Mouse (Mus musculus) lung, postnatal 0 days (tissue): ENCODE data around the gene Gnpnat1. TPM values are rescaled to one million over a fixed set of nuclear protein-coding genes. Genes with fewer than 3 reads are reported as not detected.
"Not testable (repeated sequence)": the region's sequence is repeated elsewhere in the genome, so short reads cannot be mapped to it uniquely, and the experiment has no call there.

ENCODE experiments used
- ATAC-seq: fragments of 200-750 bp; cut with Nextera tagmentation; 2 replicates; pipeline ENCODE4 v1.8.0; 2017; ENCODE audit warnings: moderate library complexity
- DNase-seq: peaks from one replicate; pipeline ENCODE4 v3.0.0-alpha.2; 2016; ENCODE audit warnings: low spot score
- H3K27ac ChIP-seq: fragments of 300-500 bp; sonication (generic); 2 replicates; pipeline ENCODE4 v1.5.1; 2014; ENCODE audit warnings: antibody characterized with exemption, mild to moderate bottlenecking, low read length, mixed read lengths
- H3K27me3 ChIP-seq: fragments of 300-500 bp; sonication (generic); replicated peaks from 2 replicates; pipeline ENCODE4 v1.6.1; 2014; ENCODE audit warnings: low read length, mixed read lengths; ENCODE audit not compliant: insufficient read depth
- H3K36me3 ChIP-seq: fragments of 300-500 bp; sonication (generic); 2 replicates; pipeline ENCODE4 v1.6.1; 2014; ENCODE audit warnings: low read length, mixed read lengths; ENCODE audit not compliant: insufficient read depth
- H3K4me1 ChIP-seq: fragments of 300-500 bp; sonication (generic); 2 replicates; pipeline ENCODE4 v1.6.1; 2014; ENCODE audit warnings: antibody characterized with exemption, low read depth, low read length, mixed read lengths; ENCODE audit not compliant: insufficient read depth
- H3K4me2 ChIP-seq: fragments of 300-500 bp; sonication (generic); replicated peaks from 2 replicates; pipeline ENCODE4 v1.6.1; 2014; ENCODE audit warnings: low read depth, mild to moderate bottlenecking, low read length, moderate library complexity, mixed read lengths
- H3K4me3 ChIP-seq: fragments of 300-500 bp; sonication (generic); 2 replicates; pipeline ENCODE4 v1.5.1; 2014; ENCODE audit warnings: low read depth, low read length
- H3K9ac ChIP-seq: fragments of 300-500 bp; sonication (generic); replicated peaks from 2 replicates; pipeline ENCODE4 v1.6.1; 2014; ENCODE audit warnings: low read depth, mild to moderate bottlenecking
- H3K9me3 ChIP-seq: fragments of 300-500 bp; sonication (generic); 2 replicates; pipeline ENCODE4 v1.6.1; 2016; ENCODE audit warnings: low read length, mixed read lengths
- CTCF ChIP-seq: IDR thresholded peaks from 2 replicates; pipeline ENCODE4 v1.5.1; 2016; ENCODE audit warnings: antibody characterized with exemption, mild to moderate bottlenecking
- EP300 ChIP-seq: IDR thresholded peaks from 2 replicates; pipeline ENCODE4 v1.6.1; 2016; ENCODE audit warnings: antibody characterized with exemption, mild to moderate bottlenecking, control low read depth
- WGBS: fragments of 180-500 bp; shearing (Covaris S2); extraction: QIAGEN DNeasy Blood & Tissue Kit; methylation state at CpG from one replicate; pipeline ENCODE4 v1.1.7; 2014; 5-methylcytosine and 5-hydroxymethylcytosine counted together
- polyA plus RNA-seq: library from polyadenylated mRNA; unstranded; fragments of >200 nt; fragmentation: Nextera tagmentation; extraction: Ambion mirVana; gene quantifications from 2 replicates; pipeline ENCODE4 v1.2.1, GENCODE M21; 2015

Gene Gnpnat1
- 32.2 and 33.9 TPM in 2 replicates for polyA plus RNA-seq

- H3K4me3 ChIP-seq, H3K9ac ChIP-seq, H3K4me1 ChIP-seq, ATAC-seq, H3K9me3 ChIP-seq, H3K27ac ChIP-seq, H3K27me3 ChIP-seq, DNase-seq, H3K4me2 ChIP-seq, H3K36me3 ChIP-seq: not testable (repeated sequence)
- 61% methylated on average over 1 of the region's 3 CpGs for whole genome bisulfite sequencing
Observed at GRCm38 (mm10) chr14:45404813-45405212, at the start of gene Gnpnat1. Gnpnat1 (minus strand) TSS chr14:45404913.

GRCm38 (mm10) chr14:45453538-45454233 lies 49.0 kb upstream of the Gnpnat1 start:
- Histone ChIP-seq H3K27me3 (no peaks in the 10 kb centered on the region), H3K4me1 (peaks cover 18% of the 10 kb centered on the region), H3K36me3 (no peaks in the 10 kb centered on the region), H3K4me3 (no peak overlapping the region), H3K9me3 (no peaks in the 10 kb centered on the region), H3K4me2 (no peak overlapping the region), H3K27ac (peak overlapping the region; percentile 82), H3K9ac (no peak overlapping the region)
- 53% methylated on average over 5 of the region's 5 CpGs for WGBS
- peak; percentile 84 for DNase-seq
- peak; percentile 58 for ATAC-seq
- no peak for TF ChIP-seq CTCF
- peak; percentile 70 for TF ChIP-seq EP300

GRCm38 (mm10) chr14:45452861-45453512 lies 48.3 kb upstream of the Gnpnat1 start:
- 10% methylated on average over 11 of the region's 11 CpGs for WGBS
- DNase-seq (peak; percentile 56), ATAC-seq (peak; percentile 40)
- H3K36me3 ChIP-seq = no peaks in the 10 kb centered on the region
- TF ChIP-seq CTCF = no peak
- no peak for TF ChIP-seq EP300
- peak overlapping the region; percentile 82 for H3K27ac ChIP-seq
- H3K9me3 ChIP-seq = no peaks in the 10 kb centered on the region
- peaks cover 18% of the 10 kb centered on the region for H3K4me1 ChIP-seq
- no peak overlapping the region for H3K9ac ChIP-seq
- no peak overlapping the region for H3K4me2 ChIP-seq
- no peak overlapping the region for H3K4me3 ChIP-seq
- H3K27me3 ChIP-seq = no peaks in the 10 kb centered on the region

- Histone ChIP-seq H3K9ac (no peak overlapping the region), H3K27me3 (no peaks in the 10 kb centered on the region), H3K36me3 (no peaks in the 10 kb centered on the region), H3K27ac (peak overlapping the region; percentile 82), H3K9me3 (no peaks in the 10 kb centered on the region), H3K4me3 (no peak overlapping the region), H3K4me2 (no peak overlapping the region), H3K4me1 (peaks cover 19% of the 10 kb centered on the region)
- DNase-seq = peak; percentile 73
- 32% methylated on average over 4 of the region's 4 CpGs for WGBS
- ATAC-seq = peak; percentile 60
- TF ChIP-seq EP300 = peak; percentile 41; the same call in 1 of the 2 replicates
- TF ChIP-seq CTCF = no peak
Observed at GRCm38 (mm10) chr14:45452148-45452547, 47.4 kb upstream of the Gnpnat1 start.

- Histone ChIP-seq H3K4me2 (no peak overlapping the region), H3K9ac (no peak overlapping the region), H3K4me3 (no peak overlapping the region), H3K27me3 (no peaks in the 10 kb centered on the region), H3K4me1 (peaks cover 20% of the 10 kb centered on the region; the same call in 1 of the 2 replicates), H3K9me3 (no peaks in the 10 kb centered on the region), H3K36me3 (no peaks in the 10 kb centered on the region), H3K27ac (peak overlapping the region; percentile 43; the same call in 1 of the 2 replicates)
- ATAC-seq = no peak
- TF ChIP-seq EP300 (no peak), CTCF (no peak)
- DNase-seq = no peak
- WGBS = 30% methylated on average over 2 of the region's 2 CpGs
Observed at GRCm38 (mm10) chr14:45451090-45451489, 46.4 kb upstream of the Gnpnat1 start.

- no peak overlapping the region for H3K9ac ChIP-seq
- no peak overlapping the region for H3K27ac ChIP-seq
Observed at GRCm38 (mm10) chr14:45446777-45447176, 42.1 kb upstream of the Gnpnat1 start.

More at GRCm38 (mm10) chr14:45446777-45447176, 42.1 kb upstream of the Gnpnat1 start:
- no peak overlapping the region for H3K4me2 ChIP-seq
- H3K27me3 ChIP-seq = no peaks in the 10 kb centered on the region
- no peaks in the 10 kb centered on the region for H3K36me3 ChIP-seq
- 16% methylated on average over 3 of the region's 3 CpGs for WGBS
- H3K9me3 ChIP-seq = no peaks in the 10 kb centered on the region
- ATAC-seq = 0 out of 2 replicates have a peak, but pooled peaks have one; percentile 2
- TF ChIP-seq EP300 = no peak
- no peak for TF ChIP-seq CTCF
- no peak overlapping the region for H3K4me3 ChIP-seq
- DNase-seq = no peak
- H3K4me1 ChIP-seq = peaks cover 5% of the 10 kb centered on the region; the same call in 1 of the 2 replicates
